Mouse (Mus musculus): ENCODE measurements around the gene Ccs. TPM values are rescaled to one million over a fixed set of nuclear protein-coding genes. Genes with fewer than 3 reads are reported as not detected.
A peak's percentile ranks its signal among the peaks of the same experiment; 100 is the strongest.

Ccs gene
- polyA plus RNA-seq, 1 experiment, result 43.3 TPM

DNA sequence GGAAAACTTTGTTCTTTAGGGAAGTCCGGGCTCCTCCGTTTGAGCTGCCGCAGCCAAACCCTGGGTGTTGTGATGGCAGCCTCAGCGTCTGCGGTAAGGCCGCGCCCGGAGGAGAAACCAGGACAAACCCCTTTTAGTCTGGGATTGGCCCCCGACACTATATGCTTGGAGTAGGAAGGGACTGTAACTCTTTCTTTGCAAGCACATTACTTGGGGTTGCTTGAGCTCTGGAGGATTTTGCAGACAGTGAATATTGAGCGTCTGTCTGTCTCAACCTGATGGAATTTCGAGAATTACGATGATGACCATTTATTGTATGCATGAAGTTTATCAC lies 27.3 kb downstream of the Ccs start:
- Histone ChIP-seq H3K4me3 (ENCODE audit: insufficient read depth, low read length) (peak overlapping the region; percentile 70), H3K27ac (ENCODE audit: insufficient read depth, low read length) (peak overlapping the region; percentile 92), H3K4me1 (ENCODE audit: control insufficient read depth, insufficient read depth, low read length) (peaks cover 5% of the 10 kb centered on the region)
- TF ChIP-seq CTCF (IDR thresholded peaks at IDR 0.05; ENCODE audit: borderline replicate concordance, insufficient read depth, low read length) (no peak), POLR2A (IDR thresholded peaks at IDR 0.05; ENCODE audit: low read depth, low read length) (0 out of 2 replicates have a peak, but pooled peaks have one; percentile 2)

DNA sequence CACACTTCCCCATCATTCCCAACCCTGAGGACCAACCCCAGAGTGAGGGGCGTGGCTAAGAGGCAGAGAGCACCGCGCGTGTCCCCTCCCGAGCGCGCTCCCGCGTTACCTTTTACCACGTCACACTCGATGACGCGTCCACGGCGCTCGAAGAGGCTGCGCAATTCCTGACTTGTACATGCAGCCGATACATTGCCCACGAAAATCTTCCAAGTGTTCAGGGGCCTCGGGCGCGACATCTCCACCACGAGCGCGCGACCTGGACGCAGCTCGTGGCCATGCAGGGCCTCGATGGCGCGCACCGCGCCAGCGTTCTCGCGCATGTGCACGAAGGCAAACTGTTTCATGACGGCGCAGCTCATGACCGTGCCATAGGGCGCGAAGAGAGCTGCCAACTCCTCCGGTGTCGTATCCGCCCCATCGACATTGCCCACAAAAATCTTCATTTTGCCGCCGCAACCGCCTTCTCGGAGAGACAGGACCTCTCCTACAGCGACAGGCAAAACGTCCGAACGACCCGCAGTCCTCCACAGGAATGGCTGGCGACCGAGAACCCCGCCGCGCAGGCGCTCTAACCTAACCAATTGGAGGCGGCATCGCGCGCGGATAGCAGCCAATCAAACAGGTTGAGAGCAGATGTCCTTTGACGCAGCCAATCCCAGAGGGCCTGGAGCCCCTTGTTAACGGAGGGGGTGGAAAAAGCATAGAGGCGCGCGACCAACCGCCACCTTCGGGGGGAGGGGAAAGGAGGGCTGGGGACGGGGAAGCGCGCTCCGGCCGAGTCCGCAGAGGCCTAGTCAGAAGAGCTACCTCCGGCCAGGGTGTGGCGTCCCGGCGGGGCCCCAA lies 27.8 kb downstream of the Ccs start, which contains the start of the genes Gm21992 and Rbm14:
TSS of gene Gm21992 (minus strand) at position 550 of the 846 bp plus-strand sequence.
TSS of gene Rbm14 (minus strand) at position 572 of the 846 bp plus-strand sequence.
- Histone ChIP-seq H3K4me3 (ENCODE audit: insufficient read depth, low read length) (peak within 1 kb of the TSS; percentile 70), H3K4me1 (ENCODE audit: control insufficient read depth, insufficient read depth, low read length) (peaks cover 5% of the 10 kb centered on the region), H3K27ac (ENCODE audit: insufficient read depth, low read length) (peak within 1 kb of the TSS; percentile 92)
- peak; percentile 94 for TF ChIP-seq POLR2A (IDR thresholded peaks at IDR 0.05; ENCODE audit: low read depth, low read length)
- TF ChIP-seq CTCF (IDR thresholded peaks at IDR 0.05; ENCODE audit: borderline replicate concordance, insufficient read depth, low read length), result no peak

DNA sequence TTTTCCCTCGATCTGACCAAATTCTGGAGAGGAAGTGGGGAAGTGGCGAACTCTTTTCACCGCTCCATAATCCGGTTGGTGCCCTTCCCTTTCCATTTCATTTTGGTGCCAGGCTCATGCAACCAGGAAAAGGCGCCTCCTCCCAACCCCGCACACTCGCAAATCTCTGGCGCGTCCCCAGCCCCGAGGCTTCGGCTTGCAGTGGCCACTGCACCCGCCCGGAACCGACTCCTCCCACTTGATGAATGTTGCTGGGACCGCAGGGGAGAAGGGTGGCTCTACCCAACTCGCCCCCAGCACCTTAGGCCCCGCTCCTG lies 28.4 kb downstream of the Ccs start:
- peaks cover 5% of the 10 kb centered on the region for H3K4me1 ChIP-seq (ENCODE audit: control insufficient read depth, insufficient read depth, low read length)
- H3K4me3 ChIP-seq (ENCODE audit: insufficient read depth, low read length), result peak overlapping the region; percentile 57
- H3K27ac ChIP-seq (ENCODE audit: insufficient read depth, low read length), result peak overlapping the region; percentile 69
- TF ChIP-seq POLR2A (IDR thresholded peaks at IDR 0.05; ENCODE audit: low read depth, low read length), result no peak
- no peak for TF ChIP-seq CTCF (IDR thresholded peaks at IDR 0.05; ENCODE audit: borderline replicate concordance, insufficient read depth, low read length)

DNA sequence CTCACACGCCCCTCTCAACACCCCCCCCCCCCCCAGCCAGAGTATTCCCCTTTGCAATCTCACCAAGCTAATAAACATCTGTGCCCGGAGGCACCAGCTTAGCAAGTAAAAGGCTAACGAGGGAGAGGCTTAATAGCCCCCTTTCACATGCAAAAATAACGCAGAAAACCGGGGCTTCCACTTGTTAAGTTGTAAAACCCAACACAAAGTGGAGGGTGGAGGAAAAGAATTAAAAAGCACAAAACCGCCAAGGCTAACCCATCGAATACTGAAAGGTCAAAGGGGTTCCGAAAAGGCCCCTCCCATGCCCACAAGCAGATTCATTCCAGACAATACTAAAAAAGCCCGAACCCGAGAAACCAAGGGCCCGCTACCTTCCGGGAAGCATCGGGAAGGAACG lies 28.8 kb downstream of the Ccs start:
- peak overlapping the region; percentile 69; the same call in 1 of the 2 replicates for H3K27ac ChIP-seq (ENCODE audit: insufficient read depth, low read length)
- H3K4me3 ChIP-seq (ENCODE audit: insufficient read depth, low read length), result peak overlapping the region; percentile 57

DNA sequence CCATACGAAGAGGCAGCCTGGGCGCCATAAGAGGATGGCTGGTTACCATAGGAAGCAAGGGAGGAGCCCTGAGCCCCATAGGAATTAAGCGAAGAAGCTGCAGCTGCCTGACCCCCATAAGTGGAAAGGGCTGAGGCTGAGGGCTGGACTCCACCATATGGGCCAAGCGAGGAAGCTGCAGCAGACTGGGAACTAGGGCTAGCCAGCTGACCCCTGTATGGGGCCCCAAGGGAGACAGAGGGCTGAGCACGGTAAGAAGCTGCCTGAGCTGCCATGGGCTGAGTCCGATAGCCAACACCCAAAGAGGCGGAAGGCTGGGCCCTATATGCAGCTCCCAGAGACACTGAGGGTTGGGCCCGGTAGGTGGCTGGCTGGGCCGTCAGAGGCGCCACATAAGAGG lies 35.8 kb downstream of the Ccs start:
- H3K4me3 ChIP-seq (ENCODE audit: insufficient read depth, low read length), result no peak overlapping the region
- no peak overlapping the region for H3K27ac ChIP-seq (ENCODE audit: insufficient read depth, low read length)
- H3K4me1 ChIP-seq (ENCODE audit: control insufficient read depth, insufficient read depth, low read length), result 0 out of 2 replicates have a peak, but pooled peaks cover under 1% of the 10 kb centered on the region
- no peak for TF ChIP-seq CTCF (IDR thresholded peaks at IDR 0.05; ENCODE audit: borderline replicate concordance, insufficient read depth, low read length)
- no peak for TF ChIP-seq POLR2A (IDR thresholded peaks at IDR 0.05; ENCODE audit: low read depth, low read length)

More for the DNA sequence above, 28.8 kb downstream of the Ccs start:
- TF ChIP-seq POLR2A (IDR thresholded peaks at IDR 0.05; ENCODE audit: low read depth, low read length), result no peak
- TF ChIP-seq CTCF (IDR thresholded peaks at IDR 0.05; ENCODE audit: borderline replicate concordance, insufficient read depth, low read length), result no peak
- H3K4me1 ChIP-seq (ENCODE audit: control insufficient read depth, insufficient read depth, low read length), result peaks cover 5% of the 10 kb centered on the region

DNA sequence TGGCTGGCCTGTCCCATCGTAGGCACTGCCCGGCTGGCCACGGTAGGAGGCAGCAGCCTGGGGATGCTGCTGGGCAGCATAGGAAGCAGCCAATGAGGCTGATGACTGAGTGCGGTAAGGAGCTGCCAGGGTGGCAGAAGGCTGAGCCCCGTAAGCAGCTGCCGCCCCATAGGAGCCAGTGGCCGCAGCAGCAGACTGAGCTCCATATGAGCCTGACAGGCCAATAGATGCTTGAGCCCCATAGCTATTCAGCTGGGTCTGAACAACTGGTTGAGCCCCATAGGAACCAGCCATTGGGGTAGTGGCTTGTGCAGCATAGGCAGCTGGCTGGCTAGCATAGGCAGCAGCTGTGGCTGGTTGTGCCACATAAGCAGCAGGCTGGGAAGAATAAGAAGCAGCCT lies 36.4 kb downstream of the Ccs start:
- no peak overlapping the region for H3K27ac ChIP-seq (ENCODE audit: insufficient read depth, low read length)
- TF ChIP-seq CTCF (IDR thresholded peaks at IDR 0.05; ENCODE audit: borderline replicate concordance, insufficient read depth, low read length) (no peak), POLR2A (IDR thresholded peaks at IDR 0.05; ENCODE audit: low read depth, low read length) (no peak)
- no peaks in the 10 kb centered on the region for H3K4me1 ChIP-seq (ENCODE audit: control insufficient read depth, insufficient read depth, low read length)
- H3K4me3 ChIP-seq (ENCODE audit: insufficient read depth, low read length), result no peak overlapping the region

DNA sequence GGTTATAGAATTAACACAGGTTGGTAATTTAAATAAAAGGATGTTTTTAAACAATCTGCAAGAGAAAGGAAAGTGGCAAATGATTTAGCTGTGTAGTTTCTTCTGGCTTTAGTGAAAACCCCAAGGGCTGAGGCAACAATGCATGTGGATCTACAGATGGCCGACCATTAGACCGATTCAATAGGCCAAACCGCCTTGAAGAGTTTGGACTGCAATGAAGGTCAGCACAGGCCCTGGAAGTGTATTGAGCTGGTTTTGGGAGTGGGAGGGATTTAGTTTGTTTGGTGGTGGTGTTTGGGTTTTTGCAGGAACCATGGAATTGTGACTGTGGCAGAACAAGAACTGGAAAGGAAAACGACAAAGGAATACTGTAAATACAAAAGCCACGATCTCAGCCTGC lies 40.0 kb downstream of the Ccs start:
- TF ChIP-seq CTCF (IDR thresholded peaks at IDR 0.05; ENCODE audit: borderline replicate concordance, insufficient read depth, low read length), result no peak
- no peak for TF ChIP-seq POLR2A (IDR thresholded peaks at IDR 0.05; ENCODE audit: low read depth, low read length)

DNA sequence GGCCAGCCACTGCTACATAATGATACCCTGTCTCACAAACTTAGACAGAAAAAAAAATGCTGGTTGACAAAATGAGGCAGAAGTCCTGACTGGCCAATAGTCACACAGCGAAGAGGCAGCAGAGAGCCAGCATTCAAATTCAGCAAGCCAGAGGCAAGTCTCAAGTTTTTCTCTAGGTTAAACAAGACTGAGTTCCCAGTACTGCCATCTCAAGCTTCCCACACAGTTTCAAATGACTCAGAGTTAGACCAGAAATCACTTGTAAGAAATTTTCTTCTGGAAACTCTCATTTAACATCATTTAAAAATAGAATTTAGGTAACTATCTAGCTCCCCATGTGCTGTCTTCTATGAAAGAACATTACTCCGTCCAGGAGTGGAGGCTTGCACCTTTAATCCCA lies 41.3 kb downstream of the Ccs start:
- Histone ChIP-seq H3K27ac (ENCODE audit: insufficient read depth, low read length) (peak overlapping the region; percentile 9; the same call in 1 of the 2 replicates), H3K4me3 (ENCODE audit: insufficient read depth, low read length) (no peak overlapping the region), H3K4me1 (ENCODE audit: control insufficient read depth, insufficient read depth, low read length) (no peaks in the 10 kb centered on the region)
- no peak for TF ChIP-seq CTCF (IDR thresholded peaks at IDR 0.05; ENCODE audit: borderline replicate concordance, insufficient read depth, low read length)
- no peak for TF ChIP-seq POLR2A (IDR thresholded peaks at IDR 0.05; ENCODE audit: low read depth, low read length)

More for the DNA sequence above, 40.0 kb downstream of the Ccs start:
- H3K27ac ChIP-seq (ENCODE audit: insufficient read depth, low read length), result no peak overlapping the region
- H3K4me1 ChIP-seq (ENCODE audit: control insufficient read depth, insufficient read depth, low read length), result no peaks in the 10 kb centered on the region
- H3K4me3 ChIP-seq (ENCODE audit: insufficient read depth, low read length), result no peak overlapping the region

DNA sequence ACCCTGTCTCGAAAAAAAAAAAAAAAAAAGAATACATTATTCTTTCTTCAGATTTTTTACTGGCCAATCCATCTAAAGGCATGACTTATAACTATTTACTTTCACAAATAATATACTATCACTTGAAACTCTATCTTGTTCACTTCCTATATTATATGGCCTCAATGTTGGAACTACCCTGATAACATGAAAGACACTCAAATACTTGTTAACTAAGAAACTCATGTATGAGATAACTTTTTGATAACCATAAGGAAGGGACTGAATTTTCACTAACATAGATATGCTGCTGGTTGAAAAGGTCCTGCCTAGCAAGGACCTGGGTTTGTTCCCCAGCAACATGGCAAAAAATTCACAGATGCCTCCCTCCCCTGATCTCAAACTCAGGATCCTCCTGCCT lies 43.2 kb downstream of the Ccs start:
- no peak overlapping the region for H3K4me3 ChIP-seq (ENCODE audit: insufficient read depth, low read length)
- H3K4me1 ChIP-seq (ENCODE audit: control insufficient read depth, insufficient read depth, low read length), result 0 out of 2 replicates have a peak, but pooled peaks cover 2% of the 10 kb centered on the region
- TF ChIP-seq CTCF (IDR thresholded peaks at IDR 0.05; ENCODE audit: borderline replicate concordance, insufficient read depth, low read length) (no peak), POLR2A (IDR thresholded peaks at IDR 0.05; ENCODE audit: low read depth, low read length) (no peak)
- no peak overlapping the region for H3K27ac ChIP-seq (ENCODE audit: insufficient read depth, low read length)

DNA sequence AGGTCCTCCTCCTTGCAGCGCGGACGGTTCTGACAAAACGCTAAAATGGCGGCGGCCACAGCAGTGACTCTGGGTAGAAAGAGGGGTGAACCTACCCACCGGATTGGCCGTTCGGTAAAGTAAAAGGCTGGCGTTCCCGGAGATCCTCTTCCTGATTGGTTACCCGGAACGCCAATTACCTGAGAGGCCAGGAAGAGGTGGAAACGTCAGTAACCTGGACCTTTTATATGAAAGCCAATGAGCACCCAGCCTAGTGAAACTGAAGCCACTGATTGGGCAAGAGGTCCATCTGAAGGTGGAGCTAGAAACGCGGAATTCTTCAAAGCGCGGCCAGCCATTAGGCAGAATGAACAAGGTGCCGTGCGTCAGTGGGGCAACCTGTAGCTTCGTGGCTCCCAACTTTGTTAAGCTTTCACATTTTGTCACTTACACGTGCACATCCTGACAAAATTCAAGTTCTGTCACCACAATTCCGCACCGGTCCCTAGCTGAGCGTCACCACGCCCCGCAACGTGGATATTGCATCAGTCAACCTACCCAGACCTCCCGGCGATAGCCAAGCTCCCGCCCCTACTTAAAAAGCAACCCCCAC lies 45.2 kb downstream of the Ccs start, which contains the start of gene Rbm4:
TSS of gene Rbm4 (minus strand) at position 71 of the 592 bp plus-strand sequence.
- Histone ChIP-seq H3K4me1 (ENCODE audit: control insufficient read depth, insufficient read depth, low read length) (0 out of 2 replicates have a peak, but pooled peaks cover 2% of the 10 kb centered on the region), H3K4me3 (ENCODE audit: insufficient read depth, low read length) (peak within 1 kb of the TSS; percentile 96), H3K27ac (ENCODE audit: insufficient read depth, low read length) (peak within 1 kb of the TSS; percentile 85)
- TF ChIP-seq CTCF (IDR thresholded peaks at IDR 0.05; ENCODE audit: borderline replicate concordance, insufficient read depth, low read length) (no peak), POLR2A (IDR thresholded peaks at IDR 0.05; ENCODE audit: low read depth, low read length) (peak; percentile 77)

All from embryonic fibroblast, embryonic 13.5 days (primary cell).